Mouse (Mus musculus) embryonic facial prominence, embryonic 13.5 days (tissue): ENCODE measurements at regions not wholly inside any gene's neighbourhood (a gene's known extent, or its start where the extent isn't known, plus 50 kb on each side); places are given as distances from the start of the nearest gene placed in this dataset.
A peak's percentile ranks its signal among the peaks of the same experiment; 100 is the strongest.

Experiments used
- ATAC-seq: fragments of 200-750 bp; cut with Nextera tagmentation; 2 replicates; pipeline ENCODE4 v1.8.0; 2017; ENCODE audit warnings: low read depth; ENCODE audit not compliant: insufficient number of reproducible peaks, insufficient read depth, low FRiP score, low TSS enrichment
- H3K27ac ChIP-seq: fragments of 300-500 bp; sonication (generic); 2 replicates; pipeline ENCODE4 v1.5.1; 2015; ENCODE audit warnings: moderate library complexity, mild to moderate bottlenecking, inconsistent platforms
- H3K27me3 ChIP-seq: fragments of 300-500 bp; sonication (generic); 2 replicates; pipeline ENCODE4 v1.6.1; 2015; ENCODE audit warnings: mild to moderate bottlenecking, inconsistent platforms
- H3K36me3 ChIP-seq: fragments of 300-500 bp; sonication (generic); 2 replicates; pipeline ENCODE4 v1.6.1; 2015; ENCODE audit warnings: mild to moderate bottlenecking, inconsistent platforms
- H3K4me1 ChIP-seq: fragments of 300-500 bp; sonication (generic); 2 replicates; pipeline ENCODE4 v1.6.1; 2015; ENCODE audit warnings: inconsistent platforms
- H3K4me2 ChIP-seq: fragments of 300-500 bp; sonication (generic); 2 replicates; pipeline ENCODE4 v1.6.1; 2015; ENCODE audit warnings: moderate library complexity, mild to moderate bottlenecking, inconsistent platforms
- H3K4me3 ChIP-seq: fragments of 300-500 bp; sonication (generic); 2 replicates; pipeline ENCODE4 v1.5.1; 2015; ENCODE audit warnings: mild to moderate bottlenecking, inconsistent platforms
- H3K9ac ChIP-seq: fragments of 300-500 bp; sonication (generic); 2 replicates; pipeline ENCODE4 v1.6.1; 2015; ENCODE audit warnings: mild to moderate bottlenecking, inconsistent platforms
- H3K9me3 ChIP-seq: fragments of 300-500 bp; sonication (generic); 2 replicates; pipeline ENCODE4 v1.6.1; 2016; ENCODE audit warnings: inconsistent platforms
- WGBS: fragments of 180-500 bp; shearing (Covaris S2); methylation state at CpG from one replicate; pipeline ENCODE4 v1.1.7; 2015; ENCODE audit warnings: mixed read lengths; 5-methylcytosine and 5-hydroxymethylcytosine counted together

GRCm38 (mm10) chr1:194241111-194241510, 376.9 kb upstream of the Plxna2 start:
- no peaks in the 10 kb centered on the region for H3K9me3 ChIP-seq
- no peak overlapping the region for H3K9ac ChIP-seq
- no peak overlapping the region for H3K4me2 ChIP-seq
- no peaks in the 10 kb centered on the region for H3K36me3 ChIP-seq
- no peaks in the 10 kb centered on the region for H3K4me1 ChIP-seq
- no peak overlapping the region for H3K4me3 ChIP-seq
- no peak overlapping the region for H3K27ac ChIP-seq
- H3K27me3 ChIP-seq: peaks cover 6% of the 10 kb centered on the region; the same call in 1 of the 2 replicates
- ATAC-seq: no peak

- ATAC-seq: peak; percentile 72; the same call in 1 of the 2 replicates
- no peaks in the 10 kb centered on the region for H3K36me3 ChIP-seq
- no peak overlapping the region for H3K4me2 ChIP-seq
- peaks cover 20% of the 10 kb centered on the region for H3K4me1 ChIP-seq
- H3K27ac ChIP-seq: peak overlapping the region; percentile 39; the same call in 1 of the 2 replicates
- H3K27me3 ChIP-seq: no peaks in the 10 kb centered on the region
- H3K9ac ChIP-seq: no peak overlapping the region
- H3K9me3 ChIP-seq: no peaks in the 10 kb centered on the region
- WGBS: 26% methylated on average over 4 of the region's 4 CpGs
- no peak overlapping the region for H3K4me3 ChIP-seq
Measured at GRCm38 (mm10) chr1:194231206-194231605, 386.8 kb upstream of the Plxna2 start.

GRCm38 (mm10) chr1:194226550-194227160, 391.4 kb upstream of the Plxna2 start:
- no peak overlapping the region for H3K27ac ChIP-seq
- H3K4me3 ChIP-seq: no peak overlapping the region
- H3K36me3 ChIP-seq: no peaks in the 10 kb centered on the region
- no peak overlapping the region for H3K4me2 ChIP-seq
- H3K4me1 ChIP-seq: peaks cover 23% of the 10 kb centered on the region
- no peak overlapping the region for H3K9ac ChIP-seq
- 21% methylated on average over 6 of the region's 6 CpGs for WGBS
- no peak for ATAC-seq
- no peaks in the 10 kb centered on the region for H3K27me3 ChIP-seq
- H3K9me3 ChIP-seq: no peaks in the 10 kb centered on the region

- Histone ChIP-seq H3K4me2 (no peak overlapping the region), H3K27me3 (no peaks in the 10 kb centered on the region), H3K9me3 (no peaks in the 10 kb centered on the region), H3K36me3 (no peaks in the 10 kb centered on the region), H3K4me3 (no peak overlapping the region), H3K4me1 (peaks cover 16% of the 10 kb centered on the region), H3K27ac (no peak overlapping the region), H3K9ac (no peak overlapping the region)
- no peak for ATAC-seq
- 22% methylated on average over 1 of the region's 1 CpGs for WGBS
Measured at GRCm38 (mm10) chr1:194225786-194226185, 392.2 kb upstream of the Plxna2 start.

GRCm38 (mm10) chr1:194224046-194224445, 394.0 kb upstream of the Plxna2 start:
- H3K9me3 ChIP-seq: no peaks in the 10 kb centered on the region
- no peak overlapping the region for H3K9ac ChIP-seq
- H3K4me1 ChIP-seq: peaks cover 16% of the 10 kb centered on the region
- H3K36me3 ChIP-seq: no peaks in the 10 kb centered on the region
- ATAC-seq: no peak
- no peak overlapping the region for H3K27ac ChIP-seq
- H3K27me3 ChIP-seq: no peaks in the 10 kb centered on the region
- H3K4me2 ChIP-seq: no peak overlapping the region
- H3K4me3 ChIP-seq: no peak overlapping the region
- 85% methylated on average over 1 of the region's 1 CpGs for WGBS

GRCm38 (mm10) chr1:194223610-194224009, 394.4 kb upstream of the Plxna2 start:
- Histone ChIP-seq H3K4me2 (no peak overlapping the region), H3K9ac (no peak overlapping the region), H3K27me3 (no peaks in the 10 kb centered on the region), H3K9me3 (no peaks in the 10 kb centered on the region), H3K4me3 (no peak overlapping the region), H3K36me3 (no peaks in the 10 kb centered on the region), H3K27ac (no peak overlapping the region), H3K4me1 (peaks cover 16% of the 10 kb centered on the region)
- ATAC-seq: no peak
- WGBS: 60% methylated on average over 2 of the region's 2 CpGs

GRCm38 (mm10) chr1:194223015-194223414, 395.0 kb upstream of the Plxna2 start:
- 1% methylated on average over 9 of the region's 9 CpGs for WGBS

GRCm38 (mm10) chr1:194208034-194209000, 409.7 kb upstream of the Plxna2 start:
- H3K9ac ChIP-seq: no peak overlapping the region
- H3K27ac ChIP-seq: no peak overlapping the region
- no peaks in the 10 kb centered on the region for H3K9me3 ChIP-seq
- peaks cover 12% of the 10 kb centered on the region for H3K4me1 ChIP-seq
- 33% methylated on average over 14 of the region's 14 CpGs for WGBS
- H3K4me3 ChIP-seq: no peak overlapping the region
- 0 out of 2 replicates have a peak overlapping the region, but pooled peaks have one; percentile 30 for H3K4me2 ChIP-seq
- ATAC-seq: no peak
- no peaks in the 10 kb centered on the region for H3K36me3 ChIP-seq
- H3K27me3 ChIP-seq: no peaks in the 10 kb centered on the region

More at GRCm38 (mm10) chr1:194223015-194223414, 395.0 kb upstream of the Plxna2 start:
- H3K4me2 ChIP-seq: no peak overlapping the region
- no peaks in the 10 kb centered on the region for H3K27me3 ChIP-seq
- peaks cover 16% of the 10 kb centered on the region for H3K4me1 ChIP-seq
- no peak overlapping the region for H3K9ac ChIP-seq
- no peak for ATAC-seq
- no peak overlapping the region for H3K27ac ChIP-seq
- H3K9me3 ChIP-seq: no peaks in the 10 kb centered on the region
- H3K4me3 ChIP-seq: no peak overlapping the region
- H3K36me3 ChIP-seq: no peaks in the 10 kb centered on the region

- 42% methylated on average over 2 of the region's 2 CpGs for WGBS
- H3K36me3 ChIP-seq: no peaks in the 10 kb centered on the region
- H3K27me3 ChIP-seq: no peaks in the 10 kb centered on the region
- ATAC-seq: no peak
- no peaks in the 10 kb centered on the region for H3K9me3 ChIP-seq
- no peak overlapping the region for H3K4me3 ChIP-seq
- no peak overlapping the region for H3K9ac ChIP-seq
- no peak overlapping the region for H3K4me2 ChIP-seq
- no peak overlapping the region for H3K27ac ChIP-seq
- no peaks in the 10 kb centered on the region for H3K4me1 ChIP-seq
Measured at GRCm38 (mm10) chr1:194197516-194197915, 420.5 kb upstream of the Plxna2 start.

GRCm38 (mm10) chr1:194182293-194182692, 435.7 kb upstream of the Plxna2 start:
- no peak for ATAC-seq
- H3K27me3 ChIP-seq: no peaks in the 10 kb centered on the region
- no peaks in the 10 kb centered on the region for H3K4me1 ChIP-seq
- no peaks in the 10 kb centered on the region for H3K9me3 ChIP-seq
- H3K4me2 ChIP-seq: no peak overlapping the region
- no peak overlapping the region for H3K4me3 ChIP-seq
- no peaks in the 10 kb centered on the region for H3K36me3 ChIP-seq
- WGBS: 92% methylated on average over 2 of the region's 2 CpGs
- no peak overlapping the region for H3K9ac ChIP-seq
- no peak overlapping the region for H3K27ac ChIP-seq

GRCm38 (mm10) chr1:194161469-194161868, 456.5 kb upstream of the Plxna2 start:
- WGBS: 80% methylated on average over 4 of the region's 4 CpGs

More at GRCm38 (mm10) chr1:194161469-194161868, 456.5 kb upstream of the Plxna2 start:
- Histone ChIP-seq H3K9me3 (no peaks in the 10 kb centered on the region), H3K27ac (no peak overlapping the region), H3K4me2 (no peak overlapping the region), H3K4me1 (0 out of 2 replicates have a peak, but pooled peaks cover 4% of the 10 kb centered on the region), H3K4me3 (no peak overlapping the region), H3K9ac (no peak overlapping the region), H3K27me3 (no peaks in the 10 kb centered on the region), H3K36me3 (no peaks in the 10 kb centered on the region)
- ATAC-seq: no peak
